Mouse (Mus musculus) brown adipose tissue, adult 24 weeks (tissue): ENCODE data around the gene Gm21992. TPM values are rescaled to one million over a fixed set of nuclear protein-coding genes. Genes with fewer than 3 reads are reported as not detected.
A peak's percentile ranks its signal among the peaks of the same experiment; 100 is the strongest.
"Not testable (repeated sequence)": the region's sequence is repeated elsewhere in the genome, so short reads cannot be mapped to it uniquely, and the experiment has no call there.

Experiments used
- H3K27ac ChIP-seq: fragments of 200-500 bp; replicated peaks from 2 replicates; pipeline ENCODE4 v1.5.1; 2012; ENCODE audit warnings: low read depth, mild to moderate bottlenecking, low read length
- H3K4me1 ChIP-seq: fragments of 200-500 bp; 2 replicates; pipeline ENCODE4 v1.6.1; 2012; ENCODE audit warnings: low read length, mixed read lengths; ENCODE audit not compliant: control insufficient read depth, insufficient read depth, insufficient read length
- H3K4me3 ChIP-seq: fragments of 200-500 bp; 2 replicates; pipeline ENCODE4 v1.5.1; 2012; ENCODE audit warnings: low read depth, mild to moderate bottlenecking, low read length, moderate library complexity; ENCODE audit not compliant: insufficient read depth
- polyA plus RNA-seq: library from polyadenylated mRNA; stranded (reverse); fragments of >200 nt; gene quantifications from 2 replicates; pipeline ENCODE4 v1.2.4, GENCODE M21; 2012; ENCODE audit not compliant: missing spikeins, insufficient read depth, insufficient read length

The Gm21992 gene
- polyA plus RNA-seq, 1 experiment, result 12.6 TPM

- Histone ChIP-seq H3K4me1 (no peaks in the 10 kb centered on the region), H3K27ac (no peak overlapping the region), H3K4me3 (no peak overlapping the region)
Observed at GRCm38 (mm10) chr19:4795929-4796328, 15.5 kb downstream of the Gm21992 start.

- Histone ChIP-seq H3K27ac (peak within 1 kb of the TSS; percentile 32), H3K4me1 (no peaks in the 10 kb centered on the region), H3K4me3 (peak within 1 kb of the TSS; percentile 79)
Observed at GRCm38 (mm10) chr19:4793831-4794422, 17.5 kb downstream of the Gm21992 start, which contains the start of gene Rbm4. Rbm4 (minus strand) TSS chr19:4793901.

- H3K4me3 ChIP-seq, result peak overlapping the region; percentile 79
- H3K4me1 ChIP-seq, result no peaks in the 10 kb centered on the region
Observed at GRCm38 (mm10) chr19:4793281-4793830, 18.1 kb downstream of the Gm21992 start.

GRCm38 (mm10) chr19:4786313-4786712 lies 25.1 kb downstream of the Gm21992 start:
- H3K27ac ChIP-seq, result no peak overlapping the region
- H3K4me3 ChIP-seq, result no peak overlapping the region
- 0 out of 2 replicates have a peak, but pooled peaks cover 2% of the 10 kb centered on the region for H3K4me1 ChIP-seq

More at GRCm38 (mm10) chr19:4793281-4793830, 18.1 kb downstream of the Gm21992 start:
- H3K27ac ChIP-seq, result peak overlapping the region; percentile 32

- Histone ChIP-seq H3K4me1 (0 out of 2 replicates have a peak, but pooled peaks cover 2% of the 10 kb centered on the region), H3K4me3 (no peak overlapping the region), H3K27ac (no peak overlapping the region)
Observed at GRCm38 (mm10) chr19:4785206-4785605, 26.2 kb downstream of the Gm21992 start.

- Histone ChIP-seq H3K4me1 (0 out of 2 replicates have a peak, but pooled peaks cover 2% of the 10 kb centered on the region), H3K27ac (no peak overlapping the region), H3K4me3 (no peak overlapping the region)
Observed at GRCm38 (mm10) chr19:4782891-4783290, 28.5 kb downstream of the Gm21992 start.

- H3K4me3 ChIP-seq, result no peak overlapping the region
- no peaks in the 10 kb centered on the region for H3K4me1 ChIP-seq
- H3K27ac ChIP-seq, result no peak overlapping the region
Observed at GRCm38 (mm10) chr19:4772785-4773184, 38.6 kb downstream of the Gm21992 start.

- Histone ChIP-seq H3K4me1 (no peaks in the 10 kb centered on the region), H3K27ac (no peak overlapping the region), H3K4me3 (no peak overlapping the region)
Observed at GRCm38 (mm10) chr19:4767507-4768148, 43.8 kb downstream of the Gm21992 start.

GRCm38 (mm10) chr19:4762876-4763275 lies 48.5 kb downstream of the Gm21992 start:
- H3K27ac ChIP-seq, result no peak overlapping the region

GRCm38 (mm10) chr19:4760544-4760943 lies 50.9 kb downstream of the Gm21992 start:
- not testable (repeated sequence) for H3K27ac ChIP-seq, H3K4me3 ChIP-seq, H3K4me1 ChIP-seq

More at GRCm38 (mm10) chr19:4762876-4763275, 48.5 kb downstream of the Gm21992 start:
- Histone ChIP-seq H3K4me3 (no peak overlapping the region), H3K4me1 (no peaks in the 10 kb centered on the region)

- Histone ChIP-seq H3K4me1 (peaks cover 3% of the 10 kb centered on the region; the same call in 1 of the 2 replicates), H3K27ac (0 out of 2 replicates have a peak overlapping the region, but pooled peaks have one; percentile 10), H3K4me3 (peak overlapping the region; percentile 87)
Observed at GRCm38 (mm10) chr19:4756921-4757320, 54.5 kb downstream of the Gm21992 start.

- Histone ChIP-seq H3K27ac (peak within 1 kb of the TSS; percentile 82), H3K4me1 (peaks cover 3% of the 10 kb centered on the region; the same call in 1 of the 2 replicates), H3K4me3 (peak within 1 kb of the TSS; percentile 87)
Observed at GRCm38 (mm10) chr19:4756193-4756911, 55.1 kb downstream of the Gm21992 start, which contains the start of gene Rbm4b. Rbm4b (plus strand) TSS chr19:4756497.

- H3K4me3 ChIP-seq, result peak overlapping the region; percentile 87
- H3K27ac ChIP-seq, result peak overlapping the region; percentile 82
- peaks cover 3% of the 10 kb centered on the region; the same call in 1 of the 2 replicates for H3K4me1 ChIP-seq
Observed at GRCm38 (mm10) chr19:4755565-4756192, 55.7 kb downstream of the Gm21992 start.

- Histone ChIP-seq H3K4me3 (no peak overlapping the region), H3K27ac (no peak overlapping the region), H3K4me1 (peaks cover 6% of the 10 kb centered on the region; the same call in 1 of the 2 replicates)
Observed at GRCm38 (mm10) chr19:4749975-4750374, 61.4 kb downstream of the Gm21992 start.
